Mouse (Mus musculus) embryonic fibroblast, embryonic 13.5 days (primary cell): ENCODE measurements at regions not wholly inside any gene's neighbourhood (a gene's known extent, or its start where the extent isn't known, plus 50 kb on each side); places are given as distances from the start of the nearest gene placed in this dataset.

ENCODE experiments used
- CTCF ChIP-seq: IDR thresholded peaks from 2 replicates; pipeline ENCODE4 v1.5.1; 2011; ENCODE audit warnings: mild to moderate bottlenecking, control low read depth, low read length, moderate library complexity, borderline replicate concordance; ENCODE audit not compliant: insufficient read depth
- POLR2A ChIP-seq: IDR thresholded peaks from 2 replicates; pipeline ENCODE4 v1.6.1; 2011; ENCODE audit warnings: low read depth, mild to moderate bottlenecking, control low read depth, low read length, moderate library complexity

DNA sequence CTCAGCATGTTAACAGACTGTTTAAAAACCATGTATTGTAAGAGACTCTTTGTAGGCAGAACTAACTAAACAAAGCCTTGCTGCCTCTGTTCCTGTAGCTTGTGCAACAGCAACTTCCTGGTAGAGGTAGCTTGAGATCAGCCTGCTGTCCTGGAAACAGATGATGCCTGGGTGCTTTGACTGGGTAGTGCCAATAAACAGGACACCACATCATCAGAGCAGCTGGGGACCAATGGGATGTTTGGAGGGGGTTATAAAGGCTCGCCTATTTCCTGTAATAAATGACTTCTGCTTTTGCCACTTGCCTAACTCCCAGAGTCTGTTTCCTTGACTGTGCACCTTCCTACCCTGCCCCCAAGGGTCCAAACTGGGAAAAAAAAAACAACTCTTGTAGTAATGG, 707.2 kb downstream of the D3Ertd751e start:
- TF ChIP-seq POLR2A (no peak), CTCF (no peak)
